Mouse (Mus musculus) heart, embryonic 14.5 days (tissue): ENCODE results near the gene Cmtm5. TPM values are rescaled to one million over a fixed set of nuclear protein-coding genes. Genes with fewer than 3 reads are reported as not detected.
"Not testable (repeated sequence)": the region's sequence is repeated elsewhere in the genome, so short reads cannot be mapped to it uniquely, and the experiment has no call there.

Source experiments
- ATAC-seq: fragments of 200-750 bp; cut with Nextera tagmentation; 2 replicates; pipeline ENCODE4 v1.8.0; 2017; ENCODE audit warnings: low read depth, moderate TSS enrichment; ENCODE audit not compliant: insufficient number of reproducible peaks, insufficient read depth, low FRiP score
- H3K27ac ChIP-seq, 2 experiments: fragments of 200-500 bp in 1 of 2; fragments of 300-500 bp in 1 of 2; sonication (generic) in 1 of 2; replicated peaks in 1 of 2; 2 replicates each; pipeline ENCODE4 v1.5.1; 2012 to 2014; ENCODE audit warnings: low read depth in 2 of 2, low read length in 2 of 2, control low read depth in 1 of 2, mild to moderate bottlenecking in 1 of 2, mixed read lengths in 1 of 2; ENCODE audit not compliant: control insufficient read depth in 1 of 2, insufficient read depth in 1 of 2
- H3K27me3 ChIP-seq: fragments of 300-500 bp; sonication (generic); 2 replicates; pipeline ENCODE4 v1.6.1; 2014; ENCODE audit warnings: mild to moderate bottlenecking, low read length, control low read depth; ENCODE audit not compliant: control insufficient read depth, insufficient read depth
- H3K36me3 ChIP-seq: fragments of 300-500 bp; sonication (generic); 2 replicates; pipeline ENCODE4 v1.6.1; 2014; ENCODE audit warnings: mild to moderate bottlenecking, control low read depth, low read length, mixed read lengths; ENCODE audit not compliant: control insufficient read depth, insufficient read depth
- H3K4me1 ChIP-seq, 2 experiments: fragments of 200-500 bp in 1 of 2; fragments of 300-500 bp in 1 of 2; sonication (generic) in 1 of 2; 2 replicates each; pipeline ENCODE4 v1.6.1; 2012 to 2014; ENCODE audit warnings: low read length in 2 of 2, control low read depth in 1 of 2, mixed read lengths in 1 of 2; ENCODE audit not compliant: control insufficient read depth in 2 of 2, insufficient read depth in 2 of 2
- H3K4me2 ChIP-seq: fragments of 300-500 bp; sonication (generic); 2 replicates; pipeline ENCODE4 v1.6.1; 2014; ENCODE audit warnings: mild to moderate bottlenecking, low read length
- H3K4me3 ChIP-seq, 2 experiments: fragments of 200-500 bp in 1 of 2; fragments of 300-500 bp in 1 of 2; sonication (generic) in 1 of 2; 2 replicates each; pipeline ENCODE4 v1.5.1; 2012 to 2014; ENCODE audit warnings: low read length in 2 of 2, mild to moderate bottlenecking in 2 of 2, control low read depth in 1 of 2, low read depth in 1 of 2, moderate library complexity in 1 of 2; ENCODE audit not compliant: control insufficient read depth in 1 of 2, insufficient read depth in 1 of 2
- H3K9ac ChIP-seq: fragments of 300-500 bp; sonication (generic); 2 replicates; pipeline ENCODE4 v1.6.1; 2014; ENCODE audit warnings: mild to moderate bottlenecking, low read length
- H3K9me3 ChIP-seq: fragments of 300-500 bp; sonication (generic); 2 replicates; pipeline ENCODE4 v1.6.1; 2016; ENCODE audit warnings: low read length, control low read depth; ENCODE audit not compliant: control insufficient read depth
- WGBS: fragments of 180-500 bp; shearing (Covaris S2); extraction: QIAGEN DNeasy Blood & Tissue Kit; methylation state at CpG from one replicate; pipeline ENCODE4 v1.1.7; 2014; 5-methylcytosine and 5-hydroxymethylcytosine counted together
- microRNA counts: library from miRNA; unstranded; fragments of <30 nt; microRNA quantifications from one replicate; lab custom pipeline; 2016
- microRNA-seq: library from miRNA; unstranded; fragments of <30 nt; microRNA quantifications from one replicate; pipeline ENCODE4, GENCODE M21; 2016
- polyA plus RNA-seq: library from polyadenylated mRNA; unstranded; fragments of >200 nt; fragmentation: Nextera tagmentation; extraction: Ambion mirVana; gene quantifications from 2 replicates; pipeline ENCODE4 v1.2.1, GENCODE M21; 2014

The Cmtm5 gene
- polyA plus RNA-seq, 1 experiment from 2014 or later, result 0.72 TPM

DNA sequence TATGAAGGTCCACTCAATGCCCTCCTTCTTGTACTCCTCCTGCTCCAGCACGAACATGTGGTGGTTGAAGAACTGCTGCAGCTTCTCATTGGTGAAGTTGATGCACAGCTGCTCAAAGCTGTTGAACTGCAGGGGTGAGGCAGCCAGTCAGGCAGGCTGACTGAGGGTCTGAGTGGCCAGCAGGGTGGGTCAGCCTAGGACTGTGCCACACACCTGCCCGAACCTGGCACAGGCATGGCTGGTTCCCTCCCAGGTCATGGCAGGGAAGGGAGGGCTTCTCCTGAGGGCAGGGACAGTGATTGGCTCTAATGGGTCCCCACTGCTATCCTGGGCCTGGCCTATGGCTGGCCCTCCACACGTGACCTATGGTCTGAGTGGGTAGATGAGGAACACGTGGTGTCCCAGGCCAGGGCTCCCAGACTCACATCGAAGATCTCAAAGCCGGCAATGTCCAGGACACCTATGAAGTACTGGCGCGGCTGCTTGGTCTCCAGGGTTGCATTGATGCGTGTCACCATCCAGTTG is 52.4 kb downstream of the Cmtm5 start:
- Histone ChIP-seq H3K9ac (peak overlapping the region; percentile 100), H3K4me3 (peak overlapping the region; percentile 62 to 66), H3K4me2 (peak overlapping the region; percentile 73), H3K36me3 (peaks cover 98% of the 10 kb centered on the region), H3K27ac (peak overlapping the region; percentile 99 to 100)
- not testable (repeated sequence) for H3K9me3 ChIP-seq, H3K4me1 ChIP-seq, H3K27me3 ChIP-seq
- WGBS, result 45% methylated on average over 9 of the region's 9 CpGs
- ATAC-seq, result peak; percentile 55

MicroRNAs encoded within 50 kb of the gene (microRNA counts, 519-probe panel; counts per million panel counts)
- microRNA mmu-miR-208a (lab: Ali Mortazavi, UCI) (8,177 counts per million, percentile 98 among the panel's probes with 10 or more counts), microRNA mmu-miR-208b (lab: Ali Mortazavi, UCI) (9,413 counts per million, percentile 100 among the panel's probes with 10 or more counts)

Small RNAs within 50 kb of the gene (microRNA-seq; reads per million reads assigned to microRNA genes)
- 7,914 reads per million, percentile 95 among the genes with 10 or more reads in this experiment for gene Mir208a
- 80,223 reads per million, percentile 99 among the genes with 10 or more reads in this experiment for gene Mir208b

Other genes starting within 250 kb of the Cmtm5 start
- gene Acin1, start 249.3 kb upstream of the Cmtm5 start, polyA plus RNA-seq, result 69.1 and 81.1 TPM in 2 replicates
- 0.30 and 0.35 TPM in 2 replicates for gene Gm29776, start 237.4 kb upstream of the Cmtm5 start, polyA plus RNA-seq
- not detected in 2 replicates for gene Cebpe, start 224.1 kb upstream of the Cmtm5 start, polyA plus RNA-seq
- gene Slc7a8, start 154.3 kb upstream of the Cmtm5 start, polyA plus RNA-seq, result 5.0 and 5.1 TPM in 2 replicates
- gene Rnf212b, start 122.1 kb upstream of the Cmtm5 start, polyA plus RNA-seq, result not detected in 2 replicates
- 8.2 and 9.5 TPM in 2 replicates for gene Homez, start 65.3 kb upstream of the Cmtm5 start, polyA plus RNA-seq
- gene Ppp1r3e, start 58.7 kb upstream of the Cmtm5 start, polyA plus RNA-seq, result 1.7 and 1.9 TPM in 2 replicates
- gene Bcl2l2, start 52.9 kb upstream of the Cmtm5 start, polyA plus RNA-seq, result 3.0 and 4.3 TPM in 2 replicates
- gene Gm20521, start 52.8 kb upstream of the Cmtm5 start, polyA plus RNA-seq, result not detected in 2 replicates
- 80.6 and 83.8 TPM in 2 replicates for gene Pabpn1, start 43.8 kb upstream of the Cmtm5 start, polyA plus RNA-seq
- gene Slc22a17, start 23.1 kb upstream of the Cmtm5 start, polyA plus RNA-seq, result 18.5 and 25.6 TPM in 2 replicates
- 12.2 and 14.6 TPM in 2 replicates for gene Efs, start 10.1 kb upstream of the Cmtm5 start, polyA plus RNA-seq
- not detected in 2 replicates for gene Il25, start 3.6 kb upstream of the Cmtm5 start, polyA plus RNA-seq
- 2,542 and 2,728 TPM in 2 replicates for gene Myh6, start 30.7 kb downstream of the Cmtm5 start, polyA plus RNA-seq
- gene Gm17428, start 40.7 kb downstream of the Cmtm5 start, polyA plus RNA-seq, result not detected in 2 replicates
- gene Myh7, start 58.4 kb downstream of the Cmtm5 start, polyA plus RNA-seq, result 5,319 and 5,796 TPM in 2 replicates
- 53.8 and 54.9 TPM in 2 replicates for gene Ngdn, start 79.2 kb downstream of the Cmtm5 start, polyA plus RNA-seq
- gene Zfhx2, start 156.1 kb downstream of the Cmtm5 start, polyA plus RNA-seq, result 2.6 and 3.0 TPM in 2 replicates
- gene Thtpa, start 158.5 kb downstream of the Cmtm5 start, polyA plus RNA-seq, result 12.8 and 15.1 TPM in 2 replicates
- 7.6 and 8.6 TPM in 2 replicates for gene Ap1g2, start 170.3 kb downstream of the Cmtm5 start, polyA plus RNA-seq
- gene Jph4, start 180.7 kb downstream of the Cmtm5 start, polyA plus RNA-seq, result 0.05 and 0.18 TPM in 2 replicates